ENCODE assay signal across 11 mouse cellular contexts in the genomic region with DNA sequence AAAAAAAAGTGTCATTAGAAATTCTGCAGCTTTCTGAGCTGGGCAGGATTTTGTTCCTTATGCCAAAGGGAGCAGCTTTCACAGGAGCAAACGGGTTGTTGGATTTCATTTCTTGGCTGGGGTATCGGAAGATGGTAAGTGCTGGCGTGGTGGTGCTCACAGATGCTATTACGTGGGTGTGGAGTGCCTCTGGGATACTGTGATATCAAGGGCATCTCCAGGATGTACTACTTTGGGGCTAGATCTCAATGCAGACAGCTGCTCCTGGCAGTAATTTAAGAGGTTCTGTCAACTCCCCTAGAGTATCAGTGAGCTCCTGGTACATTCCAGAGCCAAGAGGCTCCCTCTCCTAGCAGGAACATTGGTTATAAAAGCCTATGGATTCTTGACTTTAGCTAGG. TPM values are rescaled to one million over a fixed set of nuclear protein-coding genes. Genes with fewer than 3 reads are reported as not detected.
DNase-seq lines count a peak whose midpoint lies in the region; ATAC-seq and TF ChIP-seq lines count a peak whose summit lies in the region.
"Had no signal": no experiment of that assay in that cellular context is flagged by ENCODE, and none has a peak within 500 bp of the region (broad histone marks: within the 10 kb centered on the region; RNA-seq: fewer than 3 reads in every experiment).

No protein-coding gene starts in this region.

- TF ChIP-seq POLR2A in ES-Bruce4 (IDR thresholded peaks at IDR 0.05; ENCODE audit: insufficient read depth, low read length) = no peak

- H3K4me1 ChIP-seq in heart, embryonic 15.5 days (replicated peaks) = peaks cover 33% of the 10 kb centered on the region
- no peaks in the 10 kb centered on the region for H3K4me1 ChIP-seq in ES-Bruce4 (ENCODE audit: control insufficient read depth, insufficient read depth, low read length)
- peaks cover 30% of the 10 kb centered on the region for H3K4me1 ChIP-seq in embryonic facial prominence, embryonic 14.5 days (ENCODE audit: control insufficient read depth, insufficient read depth, low read length)
- H3K4me1 ChIP-seq in intestine, embryonic 15.5 days (replicated peaks) = peaks cover 6% of the 10 kb centered on the region; the same call in 1 of the 2 replicates

- no peak for TF ChIP-seq CTCF in ES-Bruce4 (IDR thresholded peaks at IDR 0.05; ENCODE audit: low read depth, low read length)

- H3K4me3 ChIP-seq in heart, embryonic 15.5 days = peak overlapping the region; percentile 7; the same call in 1 of the 2 replicates
- H3K4me3 ChIP-seq in ES-Bruce4 (ENCODE audit: low read depth, low read length) = peak overlapping the region; percentile 5; the same call in 1 of the 2 replicates
- H3K4me3 ChIP-seq in embryonic facial prominence, embryonic 14.5 days (ENCODE audit: low read depth, low read length) = peak overlapping the region; percentile 37
- no peak overlapping the region for H3K4me3 ChIP-seq in intestine, embryonic 15.5 days (replicated peaks)

- H3K4me2 ChIP-seq in heart, embryonic 15.5 days = peak overlapping the region; percentile 17
- H3K4me2 ChIP-seq in embryonic facial prominence, embryonic 14.5 days (ENCODE audit: low read depth, low read length) = peak overlapping the region; percentile 46
- H3K4me2 ChIP-seq in intestine, embryonic 15.5 days (replicated peaks) = no peak overlapping the region

- peaks cover 3% of the 10 kb centered on the region; the same call in 1 of the 2 replicates for H3K36me3 ChIP-seq in heart, embryonic 15.5 days
- no peaks in the 10 kb centered on the region for H3K36me3 ChIP-seq in ES-Bruce4 (ENCODE audit: control insufficient read depth, insufficient read depth, low read length, poor library complexity, severe bottlenecking)
- peaks cover 38% of the 10 kb centered on the region for H3K36me3 ChIP-seq in embryonic facial prominence, embryonic 14.5 days (ENCODE audit: control insufficient read depth, insufficient read depth, low read length)
- H3K36me3 ChIP-seq in intestine, embryonic 15.5 days = 0 out of 2 replicates have a peak, but pooled peaks cover 2% of the 10 kb centered on the region

- 56% methylated on average over 4 of the region's 4 CpGs for WGBS in heart, embryonic 15.5 days
- 63% methylated on average over 4 of the region's 4 CpGs for WGBS in embryonic facial prominence, embryonic 14.5 days
- 96% methylated on average over 4 of the region's 4 CpGs for WGBS in intestine, embryonic 15.5 days

- peak overlapping the region; percentile 80 for H3K27ac ChIP-seq in heart, embryonic 15.5 days
- H3K27ac ChIP-seq in ES-Bruce4 (ENCODE audit: insufficient read depth, low read length) = no peak overlapping the region
- H3K27ac ChIP-seq in embryonic facial prominence, embryonic 14.5 days (replicated peaks; ENCODE audit: low read depth, low read length) = peak overlapping the region; percentile 94
- no peak overlapping the region for H3K27ac ChIP-seq in intestine, embryonic 15.5 days
- H3K27ac ChIP-seq: macrophage had no signal

- intact Hi-C loops in heart, postnatal 25 days (cut with DNase I) = no loop called here
- intact Hi-C loops in left cerebral cortex, postnatal 14 days (cut with DNase I) = no loop called here

- ATAC-seq in heart, embryonic 15.5 days (replicated peaks; ENCODE audit: insufficient number of reproducible peaks, insufficient read depth, low FRiP score, low read depth) = no peak
- no peak for ATAC-seq in embryonic facial prominence, embryonic 14.5 days (ENCODE audit: low read depth)
- no peak for ATAC-seq in intestine, embryonic 15.5 days

- no peak for DNase-seq in heart, postnatal 25 days (ENCODE audit: low spot score)
- DNase-seq in embryonic facial prominence, embryonic 14.5 days (ENCODE audit: low spot score) = no peak
- DNase-seq in left cerebral cortex, postnatal 14 days (ENCODE audit: low spot score in 2 of 2) = peak; percentile 40 to 77
- no peak for DNase-seq in kidney, postnatal 14 days
- DNase-seq in cerebellum, adult 9-11 months = no peak
- DNase-seq: adrenal gland, postnatal 25 days had no signal

- H3K9ac ChIP-seq in heart, embryonic 15.5 days = no peak overlapping the region
- H3K9ac ChIP-seq in ES-Bruce4 (ENCODE audit: low read depth, poor library complexity, severe bottlenecking) = no peak overlapping the region
- H3K9ac ChIP-seq in embryonic facial prominence, embryonic 14.5 days (ENCODE audit: low read depth, low read length) = peak overlapping the region; percentile 65
- no peak overlapping the region for H3K9ac ChIP-seq in intestine, embryonic 15.5 days

- H3K27me3 ChIP-seq in heart, embryonic 15.5 days = no peaks in the 10 kb centered on the region
- H3K27me3 ChIP-seq in ES-Bruce4 (ENCODE audit: control insufficient read depth, insufficient read depth, low read length, poor library complexity, severe bottlenecking) = no peaks in the 10 kb centered on the region
- H3K27me3 ChIP-seq in embryonic facial prominence, embryonic 14.5 days (replicated peaks; ENCODE audit: control insufficient read depth, insufficient read depth, low read length) = no peaks in the 10 kb centered on the region
- no peaks in the 10 kb centered on the region for H3K27me3 ChIP-seq in intestine, embryonic 15.5 days (replicated peaks)

- no peaks in the 10 kb centered on the region for H3K9me3 ChIP-seq in heart, embryonic 15.5 days (replicated peaks)
- H3K9me3 ChIP-seq in ES-Bruce4 (replicated peaks; ENCODE audit: control insufficient read depth, insufficient read depth, low read length, poor library complexity, severe bottlenecking) = no peaks in the 10 kb centered on the region
- no peaks in the 10 kb centered on the region for H3K9me3 ChIP-seq in embryonic facial prominence, embryonic 14.5 days (ENCODE audit: control insufficient read depth, low read length)
- no peaks in the 10 kb centered on the region for H3K9me3 ChIP-seq in intestine, embryonic 15.5 days
- H3K9me3 ChIP-seq: G1E had no signal

- TF ChIP-seq EP300 in ES-Bruce4 (IDR thresholded peaks at IDR 0.05; ENCODE audit: insufficient read depth, low read depth, low read length) = no peak

RNA-seq across cellular contexts. Expression of gene Psmd7, which starts 42.1 kb away (rescaled TPM):
- polyA plus RNA-seq in heart, embryonic 15.5 days (2015; fragmentation: Nextera tagmentation; extraction: Ambion mirVana) = 156 and 179 TPM in 2 replicates
- total RNA-seq in heart, postnatal 25 days (2021) = 10 to 100 TPM; 80.4 to 89.9 TPM
- 183 and 195 TPM in 2 replicates for polyA plus RNA-seq in ES-Bruce4 (2011; ENCODE audit: insufficient read depth, insufficient read length, low read depth, missing spikeins)
- polyA plus RNA-seq in embryonic facial prominence, embryonic 14.5 days (2014; fragmentation: Nextera tagmentation; extraction: Ambion mirVana) = 252 and 269 TPM in 2 replicates
- total RNA-seq in left cerebral cortex, postnatal 14 days (2021) = 100 to 1,000 TPM; 106 TPM
- 243 and 246 TPM in 2 replicates for polyA plus RNA-seq in intestine, embryonic 15.5 days (2015; fragmentation: Nextera tagmentation; extraction: Ambion mirVana)

Comparison
In these comparisons a context has a peak if more than half of its experiments do, and no peak if none do; other contexts are left out.
1. H3K27ac ChIP-seq: peak in heart, embryonic 15.5 days (single experiment) and embryonic facial prominence, embryonic 14.5 days (single experiment); none in ES-Bruce4 (single experiment) and intestine, embryonic 15.5 days (single experiment).
2. DNase-seq: peak in left cerebral cortex, postnatal 14 days (2 of 2); none in heart, postnatal 25 days (single experiment), embryonic facial prominence, embryonic 14.5 days (single experiment), kidney, postnatal 14 days (single experiment) and cerebellum, adult 9-11 months (single experiment).